Mouse (Mus musculus): ENCODE measurements around the gene Slc30a4. TPM values are rescaled to one million over a fixed set of nuclear protein-coding genes. Genes with fewer than 3 reads are reported as not detected.

Slc30a4 gene
- polyA plus RNA-seq, 1 experiment from 2014 or later, result 7.9 TPM

DNA sequence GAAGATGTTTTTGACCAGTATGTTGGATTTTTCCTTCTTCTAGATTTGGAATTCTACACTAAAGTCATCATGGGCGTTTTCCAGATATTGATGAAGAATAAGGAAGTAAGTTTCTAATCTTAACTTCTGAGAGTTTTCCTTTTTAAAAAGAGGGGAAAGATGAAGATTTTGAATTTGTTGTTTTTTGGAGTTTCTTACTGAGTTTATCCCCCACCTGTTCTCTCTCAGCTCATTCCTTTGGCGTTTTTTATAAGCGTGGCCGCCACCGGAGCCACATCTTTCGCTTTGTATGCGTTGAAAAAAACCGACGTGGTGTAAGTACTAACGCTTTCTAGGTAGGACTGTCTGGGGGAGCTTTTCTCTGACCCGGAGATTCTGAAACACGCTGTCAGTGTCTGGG is 64.4 kb downstream of the Slc30a4 start:
- WGBS, result 37% methylated on average over 12 of the region's 12 CpGs
- DNase-seq (ENCODE audit: low spot score) (no peak), ATAC-seq (ENCODE audit: low FRiP score) (no peak)
- H3K27me3 ChIP-seq (ENCODE audit: control insufficient read depth, insufficient read depth, low read length), result no peaks in the 10 kb centered on the region; the same call in 1 of the 2 replicates
- H3K9me3 ChIP-seq (ENCODE audit: control insufficient read depth, low read length), result no peaks in the 10 kb centered on the region
- H3K4me1 ChIP-seq (replicated peaks; ENCODE audit: control insufficient read depth, insufficient read depth, low read length), result no peaks in the 10 kb centered on the region
- peaks cover under 1% of the 10 kb centered on the region; the same call in 1 of the 2 replicates for H3K36me3 ChIP-seq (ENCODE audit: control insufficient read depth, insufficient read depth, low read length)
- no peak overlapping the region for H3K27ac ChIP-seq (ENCODE audit: low read depth, low read length)
- peak overlapping the region; percentile 74 for H3K4me2 ChIP-seq (replicated peaks; ENCODE audit: low read depth, low read length)
- H3K4me3 ChIP-seq (ENCODE audit: low read depth, low read length), result peak overlapping the region; percentile 35
- H3K9ac ChIP-seq (ENCODE audit: low read depth, low read length), result peak overlapping the region; percentile 27; the same call in 1 of the 2 replicates

DNA sequence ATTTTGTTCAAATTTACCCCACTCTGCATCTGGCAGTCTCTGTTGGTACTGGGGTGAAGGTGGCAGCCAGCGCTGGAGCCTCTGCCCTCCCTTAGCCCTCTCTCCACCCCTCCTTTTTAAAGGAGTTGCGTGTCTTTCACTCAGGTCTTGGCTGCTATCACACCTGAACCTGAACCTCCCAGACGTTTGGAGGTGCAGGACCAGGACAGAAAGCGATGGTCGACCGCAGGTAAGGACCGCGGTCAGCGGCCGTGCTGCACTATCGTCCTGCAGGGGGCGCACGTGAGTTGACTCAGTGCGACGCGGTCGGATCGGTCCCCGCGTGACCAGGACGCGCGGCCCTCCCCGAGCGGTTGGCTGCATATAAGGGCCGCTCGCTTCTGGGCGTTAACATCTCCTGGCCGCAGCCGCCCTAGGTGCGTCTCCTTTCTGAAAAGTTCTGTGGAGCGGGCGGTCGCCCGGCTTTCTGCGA is 64.9 kb downstream of the Slc30a4 start:
- Histone ChIP-seq H3K4me3 (ENCODE audit: low read depth, low read length) (peak overlapping the region; percentile 35), H3K4me2 (replicated peaks; ENCODE audit: low read depth, low read length) (peak overlapping the region; percentile 74), H3K27ac (ENCODE audit: low read depth, low read length) (no peak overlapping the region), H3K36me3 (ENCODE audit: control insufficient read depth, insufficient read depth, low read length) (peaks cover 2% of the 10 kb centered on the region; the same call in 1 of the 2 replicates), H3K9ac (ENCODE audit: low read depth, low read length) (peak overlapping the region; percentile 27; the same call in 1 of the 2 replicates), H3K9me3 (ENCODE audit: control insufficient read depth, low read length) (no peaks in the 10 kb centered on the region), H3K4me1 (replicated peaks; ENCODE audit: control insufficient read depth, insufficient read depth, low read length) (no peaks in the 10 kb centered on the region), H3K27me3 (ENCODE audit: control insufficient read depth, insufficient read depth, low read length) (no peaks in the 10 kb centered on the region; the same call in 1 of the 2 replicates)
- WGBS, result 2% methylated on average over 36 of the region's 36 CpGs
- ATAC-seq (ENCODE audit: low FRiP score) (peak; percentile 81), DNase-seq (ENCODE audit: low spot score) (peak; percentile 88)

DNA sequence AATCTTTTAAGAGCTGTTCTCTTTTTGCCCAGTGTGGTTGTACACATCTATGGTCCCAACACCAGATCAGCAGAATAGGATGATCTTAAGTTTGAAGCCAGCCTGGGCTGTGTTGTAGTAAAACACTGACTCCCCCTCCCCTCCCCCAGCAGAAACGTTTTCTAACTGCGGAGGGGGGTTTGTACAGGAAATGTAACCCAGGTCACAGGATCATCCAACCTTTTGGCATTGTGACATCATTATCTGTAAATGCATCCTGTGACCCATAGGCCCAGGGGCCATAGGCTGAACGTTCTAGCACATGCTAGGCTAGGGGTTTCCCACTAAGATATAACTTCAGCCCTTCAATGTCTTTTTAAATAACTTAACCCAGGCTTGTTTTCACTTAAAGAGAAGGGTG is 65.8 kb downstream of the Slc30a4 start, which contains the start of gene AA467197:
TSS of gene AA467197 (plus strand) at position 301 of the 400 bp plus-strand sequence.
- WGBS, result 78% methylated on average over 3 of the region's 3 CpGs
- peak within 1 kb of the TSS; percentile 74 for H3K4me2 ChIP-seq (replicated peaks; ENCODE audit: low read depth, low read length)
- ATAC-seq (ENCODE audit: low FRiP score), result no peak; the same call in 1 of the 2 replicates

More for the DNA sequence above, 65.8 kb downstream of the Slc30a4 start, which contains the start of gene AA467197:
- no peaks in the 10 kb centered on the region for H3K9me3 ChIP-seq (ENCODE audit: control insufficient read depth, low read length)
- H3K4me1 ChIP-seq (replicated peaks; ENCODE audit: control insufficient read depth, insufficient read depth, low read length), result no peaks in the 10 kb centered on the region
- no peaks in the 10 kb centered on the region; the same call in 1 of the 2 replicates for H3K27me3 ChIP-seq (ENCODE audit: control insufficient read depth, insufficient read depth, low read length)
- no peak for DNase-seq (ENCODE audit: low spot score)
- H3K9ac ChIP-seq (ENCODE audit: low read depth, low read length), result peak within 1 kb of the TSS; percentile 27; the same call in 1 of the 2 replicates
- peak within 1 kb of the TSS; percentile 35 for H3K4me3 ChIP-seq (ENCODE audit: low read depth, low read length)
- peaks cover 2% of the 10 kb centered on the region; the same call in 1 of the 2 replicates for H3K36me3 ChIP-seq (ENCODE audit: control insufficient read depth, insufficient read depth, low read length)
- H3K27ac ChIP-seq (ENCODE audit: low read depth, low read length), result no peak within 1 kb of the TSS

MicroRNAs encoded within 50 kb of the gene (microRNA counts, 519-probe panel; counts per million panel counts)
- not detected for microRNA mmu-miR-147

Other genes with a start within 250 kb of the Slc30a4 start
- not detected in 2 replicates for gene Gm14085, start 217.7 kb downstream of the Slc30a4 start, polyA plus RNA-seq (2014; fragmentation: Nextera tagmentation; extraction: Ambion mirVana)
- gene Gatm, start 91.4 kb downstream of the Slc30a4 start, polyA plus RNA-seq (2014; fragmentation: Nextera tagmentation; extraction: Ambion mirVana), result 16.0 and 17.7 TPM in 2 replicates
- 0.59 TPM in 1 of 2 replicates, not detected in the other for gene AA467197, start 65.7 kb downstream of the Slc30a4 start, polyA plus RNA-seq (2014; fragmentation: Nextera tagmentation; extraction: Ambion mirVana)
- 66.6 and 69.0 TPM in 2 replicates for gene Bloc1s6, start 35.8 kb upstream of the Slc30a4 start, polyA plus RNA-seq (2014; fragmentation: Nextera tagmentation; extraction: Ambion mirVana)
- gene Sqor, start 62.6 kb upstream of the Slc30a4 start, polyA plus RNA-seq (2014; fragmentation: Nextera tagmentation; extraction: Ambion mirVana), result 2.9 and 3.7 TPM in 2 replicates

Measured in hindbrain, embryonic 11.5 days (tissue).